Mouse (Mus musculus): ENCODE measurements around the gene 4930579F01Rik.

The 4930579F01Rik gene

GRCm38 (mm10) chr3:138193683-138194302 is at the start of gene 4930579F01Rik:
Gene 4930579F01Rik, minus strand, starts transcription at chr3:138193825.
- peak; percentile 19 for DNase-seq (ENCODE audit: low spot score)

GRCm38 (mm10) chr3:138242933-138243332 is 49.3 kb upstream of the 4930579F01Rik start:
- DNase-seq (ENCODE audit: low spot score): peak; percentile 63

- DNase-seq (ENCODE audit: low spot score): no peak
Observed at GRCm38 (mm10) chr3:138242021-138242726, 48.5 kb upstream of the 4930579F01Rik start.

- no peak for DNase-seq (ENCODE audit: low spot score)
Observed at GRCm38 (mm10) chr3:138241371-138241770, 47.7 kb upstream of the 4930579F01Rik start.

GRCm38 (mm10) chr3:138240942-138241341 is 47.3 kb upstream of the 4930579F01Rik start:
- DNase-seq (ENCODE audit: low spot score): no peak

DNA sequence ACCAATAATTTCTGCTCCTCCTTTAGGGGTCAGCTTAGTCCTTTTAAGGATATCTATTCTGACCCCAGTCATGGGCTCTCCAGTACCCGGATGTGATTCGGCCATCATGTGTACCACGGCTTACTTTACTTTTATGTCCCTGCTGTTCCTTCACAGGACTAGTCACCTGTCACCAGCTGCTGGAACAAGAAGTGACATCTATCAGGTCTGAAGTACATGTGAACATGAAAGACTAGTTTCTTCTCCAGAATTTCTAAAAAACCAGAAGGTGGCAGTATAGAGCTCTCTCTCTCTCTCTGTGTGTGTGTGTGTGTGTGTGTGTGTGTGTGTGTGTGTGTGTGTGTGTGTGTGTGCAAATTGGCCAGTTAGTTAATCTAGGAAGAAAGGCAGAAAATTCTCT is 46.8 kb upstream of the 4930579F01Rik start:
- no peak for DNase-seq (ENCODE audit: low spot score)

DNA sequence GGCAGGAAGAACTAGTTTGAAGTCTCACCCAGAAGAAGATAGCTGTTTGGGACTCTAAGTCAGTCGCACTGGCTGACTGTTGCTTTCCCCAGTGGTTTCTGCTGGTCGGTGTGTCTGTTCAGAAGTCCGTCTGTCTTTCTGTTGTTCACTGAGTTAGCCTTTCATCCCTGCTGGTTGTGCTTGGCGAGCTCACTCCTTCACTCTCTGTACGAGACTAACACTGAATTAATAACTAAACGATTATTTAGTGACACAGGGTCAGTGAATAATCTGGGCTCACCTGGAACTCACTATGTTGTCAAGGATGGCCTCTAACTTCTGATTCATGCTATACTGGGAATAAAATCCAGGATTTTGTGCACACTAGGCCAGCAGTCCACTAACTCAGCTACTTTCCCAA is 45.8 kb upstream of the 4930579F01Rik start:
- DNase-seq (ENCODE audit: low spot score): no peak

DNA sequence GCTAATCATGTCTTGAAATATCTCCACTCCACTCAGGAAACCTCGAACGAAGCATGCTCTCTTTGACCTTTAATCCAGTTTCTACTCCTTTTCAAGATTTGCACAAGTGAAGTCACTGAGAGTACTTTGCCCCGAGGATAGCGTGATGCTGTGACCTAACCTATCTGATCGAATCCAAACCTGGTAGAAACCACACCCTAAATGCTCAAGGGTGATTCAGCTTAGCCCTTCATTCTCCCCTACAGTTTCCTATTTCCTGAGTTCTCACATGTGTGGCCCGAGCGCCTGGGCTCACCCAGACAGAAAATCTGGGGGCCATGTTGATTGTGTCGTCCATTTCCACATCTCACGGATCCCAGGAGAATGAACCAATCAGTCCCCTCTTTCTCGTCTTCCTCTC is 44.4 kb upstream of the 4930579F01Rik start:
- peak; percentile 58 for DNase-seq (ENCODE audit: low spot score)

DNA sequence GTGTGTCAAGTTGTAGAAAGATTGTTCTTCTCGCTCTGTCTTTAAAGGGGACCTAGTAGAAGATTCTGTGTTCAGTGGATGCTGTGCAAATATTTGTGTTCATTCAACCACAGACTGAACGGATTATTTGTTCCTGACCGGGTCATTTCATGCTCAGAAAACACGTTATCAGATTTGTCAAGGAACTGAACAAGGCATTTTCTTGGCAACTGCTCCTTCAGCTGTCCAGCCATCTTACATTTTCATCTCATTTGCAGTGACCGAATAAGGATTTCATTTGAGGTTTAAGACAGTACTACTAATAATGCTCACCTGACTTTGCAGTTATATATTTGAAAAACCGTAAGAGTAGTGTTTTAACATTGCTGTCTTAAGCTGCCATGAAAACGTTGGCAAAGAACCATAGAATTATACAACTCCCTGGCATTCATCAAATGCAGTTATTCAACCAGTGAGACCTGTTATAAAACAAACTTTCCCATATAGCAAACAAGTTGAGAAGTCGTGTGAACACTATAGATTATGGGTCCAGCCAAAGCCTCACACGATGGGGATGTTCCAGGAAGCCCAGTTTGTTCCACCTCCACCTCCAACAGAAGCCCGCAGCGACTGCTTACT is 43.0 kb upstream of the 4930579F01Rik start:
- DNase-seq (ENCODE audit: low spot score): no peak

- no peak for DNase-seq (ENCODE audit: low spot score)
Observed at GRCm38 (mm10) chr3:138231531-138231930, 37.9 kb upstream of the 4930579F01Rik start.

GRCm38 (mm10) chr3:138230266-138230665 is 36.6 kb upstream of the 4930579F01Rik start:
- no peak for DNase-seq (ENCODE audit: low spot score)

DNA sequence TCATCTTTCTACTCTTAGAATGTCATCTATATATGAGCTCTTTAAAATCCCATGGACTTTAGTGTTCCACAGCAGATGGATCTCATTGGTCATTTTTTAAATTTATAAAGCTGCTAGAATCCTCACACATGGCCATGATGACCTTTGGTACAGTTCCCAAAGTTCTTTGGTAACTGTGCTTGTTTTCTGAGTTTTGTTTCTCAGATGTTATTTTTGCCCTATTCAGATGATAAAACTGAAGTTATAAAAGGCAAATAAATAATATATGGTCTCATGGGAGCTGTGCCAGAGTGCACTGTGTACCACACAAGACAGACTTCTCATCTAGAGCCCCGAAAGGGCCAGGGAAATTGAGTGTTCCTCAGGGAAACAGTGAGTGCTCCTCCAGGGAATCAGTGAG is 35.8 kb upstream of the 4930579F01Rik start:
- no peak for DNase-seq (ENCODE audit: low spot score)

- DNase-seq (ENCODE audit: low spot score): no peak
Observed at GRCm38 (mm10) chr3:138227782-138228181, 34.2 kb upstream of the 4930579F01Rik start.

- DNase-seq (ENCODE audit: low spot score): peak; percentile 41
Observed at GRCm38 (mm10) chr3:138227082-138227481, 33.5 kb upstream of the 4930579F01Rik start.

GRCm38 (mm10) chr3:138226476-138226875 is 32.9 kb upstream of the 4930579F01Rik start:
- DNase-seq (ENCODE audit: low spot score): no peak

DNA sequence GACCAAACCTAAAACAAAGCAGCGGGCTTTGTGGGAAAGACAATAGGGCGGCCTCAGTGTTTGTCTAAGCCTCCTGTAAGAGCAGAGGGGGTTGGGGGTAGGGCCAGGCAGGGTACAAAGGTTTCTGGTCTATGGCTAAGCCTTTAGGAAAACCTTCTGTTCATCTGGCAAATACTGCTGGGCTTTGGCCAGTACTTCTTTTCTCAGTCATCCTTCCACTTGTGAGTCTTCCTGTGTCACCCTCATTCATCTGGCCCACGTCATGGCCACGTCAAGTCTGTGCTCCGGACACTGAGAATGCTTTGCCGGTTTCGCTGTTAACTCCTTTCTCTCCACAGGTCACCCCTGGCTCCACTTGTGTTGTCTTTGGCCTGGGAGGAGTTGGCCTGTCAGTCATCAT is 32.2 kb upstream of the 4930579F01Rik start:
- peak; percentile 66 for DNase-seq (ENCODE audit: low spot score)

DNA sequence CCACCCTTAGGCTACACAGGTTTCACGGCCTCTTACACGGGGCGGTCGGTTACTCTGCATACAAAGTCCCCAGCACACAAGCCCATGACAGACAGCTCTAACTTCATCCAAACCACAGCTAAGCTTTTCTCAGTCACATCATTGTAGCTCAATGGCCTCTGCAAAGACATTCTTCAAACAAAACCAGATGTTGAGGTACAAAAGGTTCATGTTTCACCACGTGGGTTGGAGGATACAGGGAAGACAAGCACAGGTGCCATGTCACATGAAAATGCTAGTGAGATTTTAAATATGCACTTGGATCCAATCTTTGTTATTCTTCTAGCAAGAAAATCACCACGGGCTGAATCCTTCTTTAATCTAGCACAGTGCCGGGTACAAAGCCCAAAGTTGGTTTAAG is 31.7 kb upstream of the 4930579F01Rik start:
- no peak for DNase-seq (ENCODE audit: low spot score)

DNA sequence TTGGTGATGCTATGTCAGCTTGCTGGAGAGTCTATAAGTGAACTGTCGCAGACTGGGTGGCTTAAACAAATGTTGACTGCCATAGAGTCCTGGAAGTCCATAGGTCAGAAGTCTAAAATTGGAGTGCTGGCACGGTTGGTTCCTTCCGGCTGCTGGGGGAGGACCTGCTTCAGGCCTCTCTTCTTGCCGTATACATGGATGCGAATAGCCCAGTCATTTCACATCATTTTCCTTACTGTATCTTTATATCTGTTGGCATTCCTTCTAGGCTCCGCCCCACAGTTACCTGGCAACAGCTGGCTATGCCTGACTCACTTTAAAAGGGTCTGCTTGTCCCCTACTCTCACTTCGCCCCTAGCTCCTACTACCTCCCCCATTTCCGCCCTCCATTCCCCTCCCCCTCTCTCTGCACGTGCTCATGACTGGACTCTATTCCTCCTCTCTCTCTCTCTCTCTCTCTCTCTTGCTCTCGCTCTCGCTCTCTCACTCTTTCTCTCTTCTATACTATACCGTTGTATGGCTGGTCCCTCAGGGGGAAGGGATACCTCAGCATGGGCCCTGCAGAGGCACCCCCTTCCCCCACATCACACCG is 30.8 kb upstream of the 4930579F01Rik start:
- peak; percentile 71 for DNase-seq (ENCODE audit: low spot score)

GRCm38 (mm10) chr3:138222952-138223351 is 29.3 kb upstream of the 4930579F01Rik start:
- DNase-seq (ENCODE audit: low spot score): peak; percentile 65

GRCm38 (mm10) chr3:138222511-138222910 is 28.9 kb upstream of the 4930579F01Rik start:
- peak; percentile 42 for DNase-seq (ENCODE audit: low spot score)

DNA sequence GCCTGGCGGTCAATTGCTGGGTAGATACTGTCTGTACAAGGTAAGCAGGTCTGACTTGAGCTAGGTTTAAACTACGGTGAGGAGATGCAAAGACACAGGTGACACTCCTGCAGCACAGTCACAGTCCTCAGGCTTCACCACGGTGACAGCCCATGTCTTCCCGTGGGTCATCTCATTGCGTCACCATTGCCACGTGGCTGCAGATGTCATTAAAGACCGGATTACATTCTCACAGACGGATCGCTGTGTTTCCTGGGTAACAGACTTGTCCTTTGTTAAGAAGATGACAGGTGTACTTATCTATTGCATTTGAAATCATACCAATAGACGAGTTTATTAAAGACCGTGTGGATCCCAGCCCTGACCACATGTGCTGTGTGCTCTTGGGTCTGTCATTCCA is 27.5 kb upstream of the 4930579F01Rik start:
- no peak for DNase-seq (ENCODE audit: low spot score)

DNA sequence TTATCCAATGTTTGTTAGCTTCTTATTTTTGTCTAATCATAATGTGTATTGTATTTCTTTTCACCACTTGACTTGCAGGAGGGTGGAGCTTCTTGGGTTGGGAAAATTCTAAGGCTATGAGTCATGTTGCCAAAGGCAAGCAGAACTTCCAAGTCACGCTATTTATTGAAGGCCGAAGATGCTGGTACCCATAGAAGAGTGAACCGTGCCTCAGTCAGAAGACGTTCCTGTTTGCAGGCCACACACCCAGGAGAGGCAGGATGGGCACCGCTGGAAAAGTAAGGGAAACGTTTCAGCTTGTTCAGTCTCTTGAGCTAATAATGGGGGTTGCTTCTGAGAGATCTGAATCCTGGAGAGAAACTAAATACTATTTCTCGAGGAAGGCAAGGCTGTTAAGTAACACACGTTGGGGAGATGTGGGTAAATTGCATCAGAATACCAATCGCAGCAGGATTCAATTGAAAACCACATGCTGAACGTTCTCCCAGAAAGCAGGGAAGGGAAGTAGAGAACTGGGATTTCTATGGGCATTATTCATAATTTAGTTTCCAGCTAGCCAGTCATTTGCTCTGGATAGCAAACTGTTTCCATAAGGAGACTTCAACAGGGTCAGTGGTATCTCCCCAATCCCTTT is 24.1 kb upstream of the 4930579F01Rik start, which contains the start of gene Adh7:
Gene Adh7 (plus strand): TSS at position 130 of the 634 bp plus-strand sequence.
- DNase-seq (ENCODE audit: low spot score): no peak
